ENCODE assay signal across 27 mouse cellular contexts in genomic region chr13:51332271-51332670, GRCm38 (mm10).
A peak's percentile ranks its signal among the peaks of the same experiment; 100 is the strongest.
DNase-seq lines count a peak whose midpoint lies in the region; ATAC-seq lines count a peak whose summit lies in the region.
"Had no signal": no experiment of that assay in that cellular context is flagged by ENCODE, and none has a peak within 500 bp of the region (broad histone marks: within the 10 kb centered on the region; RNA-seq: fewer than 3 reads in every experiment).

No protein-coding gene starts in this region.

- H3K4me2 ChIP-seq in embryonic facial prominence, embryonic 14.5 days (ENCODE audit: low read depth, low read length) = no peak overlapping the region
- no peak overlapping the region for H3K4me2 ChIP-seq in limb, embryonic 15.5 days
- H3K4me2 ChIP-seq: heart, embryonic 12.5 days; intestine, embryonic 15.5 days; liver, embryonic 12.5 days; midbrain, embryonic 11.5 days had no signal

- H3K36me3 ChIP-seq in embryonic facial prominence, embryonic 14.5 days (ENCODE audit: control insufficient read depth, insufficient read depth, low read length) = no peaks in the 10 kb centered on the region
- H3K36me3 ChIP-seq in limb, embryonic 15.5 days = no peaks in the 10 kb centered on the region
- H3K36me3 ChIP-seq: forebrain, embryonic 10.5 days; heart, embryonic 12.5 days; intestine, embryonic 15.5 days; liver, embryonic 12.5 days had no signal

- no peaks in the 10 kb centered on the region for H3K27me3 ChIP-seq in embryonic facial prominence, embryonic 14.5 days (replicated peaks; ENCODE audit: control insufficient read depth, insufficient read depth, low read length)
- no peaks in the 10 kb centered on the region for H3K27me3 ChIP-seq in limb, embryonic 15.5 days
- H3K27me3 ChIP-seq: heart, embryonic 12.5 days; intestine, embryonic 15.5 days; liver, embryonic 12.5 days had no signal

- WGBS in embryonic facial prominence, embryonic 14.5 days = 41% methylated on average over 7 of the region's 7 CpGs
- WGBS in limb, embryonic 15.5 days = 33% methylated on average over 7 of the region's 7 CpGs

- DNase-seq in adrenal gland, adult (ENCODE audit: inconsistent age in 2 of 2, low spot score in 1 of 2) = peak; percentile 40 to 44
- DNase-seq in adrenal gland, postnatal 4 days (ENCODE audit: low spot score in 2 of 2) = no peak
- peak; percentile 24 for DNase-seq in heart, postnatal 4 days
- DNase-seq in heart, adult 8-10 months (ENCODE audit: low spot score) = no peak
- DNase-seq in embryonic facial prominence, embryonic 14.5 days (ENCODE audit: low spot score) = peak; percentile 86
- no peak for DNase-seq in kidney, postnatal 25 days
- no peak for DNase-seq in right cerebral cortex, postnatal 4 days
- DNase-seq: cerebellum, adult 8-10 months; cerebellum, postnatal 25 days; kidney, adult 2 months; kidney, postnatal 4 days; layer of hippocampus, postnatal 36 days; left cerebral cortex, postnatal 4 days; liver, postnatal 0 days; lung, postnatal 36 days; thymus, adult 18-20 months; thymus, postnatal 25 days had no signal

- H3K4me3 ChIP-seq in embryonic facial prominence, embryonic 14.5 days (ENCODE audit: low read depth, low read length) = no peak overlapping the region
- H3K4me3 ChIP-seq in limb, embryonic 15.5 days = no peak overlapping the region
- H3K4me3 ChIP-seq: forebrain, embryonic 10.5 days; heart, embryonic 12.5 days; intestine, embryonic 15.5 days; liver, embryonic 12.5 days had no signal

- no peaks in the 10 kb centered on the region for H3K9me3 ChIP-seq in embryonic facial prominence, embryonic 14.5 days (ENCODE audit: control insufficient read depth, low read length)
- no peaks in the 10 kb centered on the region for H3K9me3 ChIP-seq in limb, embryonic 15.5 days
- H3K9me3 ChIP-seq: forebrain, embryonic 10.5 days; heart, embryonic 12.5 days; intestine, embryonic 15.5 days; liver, embryonic 12.5 days had no signal

- H3K27ac ChIP-seq in embryonic facial prominence, embryonic 14.5 days (replicated peaks; ENCODE audit: low read depth, low read length) = peak overlapping the region; percentile 77
- H3K27ac ChIP-seq in limb, embryonic 15.5 days = peak overlapping the region; percentile 79
- H3K27ac ChIP-seq: hindbrain, postnatal 0 days; liver, embryonic 12.5 days; stomach, postnatal 0 days had no signal

- H3K4me1 ChIP-seq in embryonic facial prominence, embryonic 14.5 days (ENCODE audit: control insufficient read depth, insufficient read depth, low read length) = peaks cover 29% of the 10 kb centered on the region
- H3K4me1 ChIP-seq in limb, embryonic 15.5 days = peaks cover 34% of the 10 kb centered on the region
- H3K4me1 ChIP-seq: liver, embryonic 12.5 days had no signal

- H3K9ac ChIP-seq in embryonic facial prominence, embryonic 14.5 days (ENCODE audit: low read depth, low read length) = no peak overlapping the region
- no peak overlapping the region for H3K9ac ChIP-seq in limb, embryonic 15.5 days
- H3K9ac ChIP-seq: heart, embryonic 12.5 days; intestine, embryonic 15.5 days; liver, embryonic 12.5 days; liver, postnatal 0 days had no signal

- peak; percentile 54; the same call in 1 of the 2 replicates for ATAC-seq in embryonic facial prominence, embryonic 14.5 days (ENCODE audit: low read depth)
- 0 out of 2 replicates have a peak, but pooled peaks have one; percentile 52 for ATAC-seq in limb, embryonic 15.5 days (ENCODE audit: insufficient number of reproducible peaks, low FRiP score, low TSS enrichment, low read depth)
- ATAC-seq: forebrain, embryonic 16.5 days; hindbrain, postnatal 0 days; intestine, embryonic 15.5 days; liver, embryonic 12.5 days; liver, postnatal 0 days; midbrain, embryonic 16.5 days had no signal

Comparison
In these comparisons a context has a peak if more than half of its experiments do, and no peak if none do; other contexts are left out.
1. DNase-seq: peak in adrenal gland, adult (2 of 2), heart, postnatal 4 days (single experiment) and embryonic facial prominence, embryonic 14.5 days (single experiment); none in adrenal gland, postnatal 4 days (0 of 2), heart, adult 8-10 months (single experiment), kidney, postnatal 25 days (0 of 2) and right cerebral cortex, postnatal 4 days (single experiment).